Mouse (Mus musculus) heart, embryonic 16.5 days (tissue): ENCODE measurements around the gene Fam114a1. TPM values are rescaled to one million over a fixed set of nuclear protein-coding genes. Genes with fewer than 3 reads are reported as not detected.

Experiments used
- ATAC-seq: fragments of 200-750 bp; cut with Nextera tagmentation; replicated peaks from 2 replicates; pipeline ENCODE4 v1.8.0; 2017; ENCODE audit warnings: moderate number of reproducible peaks; ENCODE audit not compliant: insufficient read depth, low FRiP score; ENCODE audit errors: extremely low read depth
- H3K27ac ChIP-seq: fragments of 300-500 bp; sonication (generic); 2 replicates; pipeline ENCODE4 v1.5.1; 2014; ENCODE audit warnings: mild to moderate bottlenecking, low read length, control low read depth, moderate library complexity
- H3K27me3 ChIP-seq: fragments of 300-500 bp; sonication (generic); 2 replicates; pipeline ENCODE4 v1.6.1; 2014; ENCODE audit warnings: low read length, mixed read lengths; ENCODE audit not compliant: control insufficient read depth, insufficient read depth
- H3K36me3 ChIP-seq: fragments of 300-500 bp; sonication (generic); 2 replicates; pipeline ENCODE4 v1.6.1; 2014; ENCODE audit not compliant: control insufficient read depth, insufficient read depth
- H3K4me1 ChIP-seq: fragments of 300-500 bp; sonication (generic); 2 replicates; pipeline ENCODE4 v1.6.1; 2014; ENCODE audit warnings: low read length, mixed read lengths; ENCODE audit not compliant: control insufficient read depth, insufficient read depth
- H3K4me2 ChIP-seq: fragments of 300-500 bp; sonication (generic); 2 replicates; pipeline ENCODE4 v1.6.1; 2014; ENCODE audit warnings: low read depth, mild to moderate bottlenecking, control low read depth, low read length
- H3K4me3 ChIP-seq: fragments of 300-500 bp; sonication (generic); 2 replicates; pipeline ENCODE4 v1.5.1; 2014; ENCODE audit warnings: mild to moderate bottlenecking, control low read depth, low read length
- H3K9ac ChIP-seq: fragments of 300-500 bp; sonication (generic); 2 replicates; pipeline ENCODE4 v1.6.1; 2014; ENCODE audit warnings: low read length, control low read depth
- H3K9me3 ChIP-seq: fragments of 300-500 bp; sonication (generic); replicated peaks from 2 replicates; pipeline ENCODE4 v1.6.1; 2016; ENCODE audit warnings: low read length; ENCODE audit not compliant: control insufficient read depth
- WGBS: fragments of 180-500 bp; shearing (Covaris S2); extraction: QIAGEN DNeasy Blood & Tissue Kit; methylation state at CpG from one replicate; pipeline ENCODE4 v1.1.7; 2014; 5-methylcytosine and 5-hydroxymethylcytosine counted together
- polyA plus RNA-seq: library from polyadenylated mRNA; unstranded; fragments of >200 nt; fragmentation: Nextera tagmentation; extraction: Ambion mirVana; gene quantifications from 2 replicates; pipeline ENCODE4 v1.2.1, GENCODE M21; 2015

The Fam114a1 gene
- polyA plus RNA-seq, 1 experiment from 2014 or later: 36.4 TPM

- Histone ChIP-seq H3K27me3 (no peaks in the 10 kb centered on the region), H3K9me3 (no peaks in the 10 kb centered on the region), H3K4me2 (no peak overlapping the region), H3K36me3 (peaks cover 3% of the 10 kb centered on the region; the same call in 1 of the 2 replicates), H3K27ac (no peak overlapping the region), H3K9ac (no peak overlapping the region), H3K4me1 (peaks cover 5% of the 10 kb centered on the region; the same call in 1 of the 2 replicates), H3K4me3 (no peak overlapping the region)
- 62% methylated on average over 5 of the region's 5 CpGs for WGBS
- no peak for ATAC-seq
Observed at GRCm38 (mm10) chr5:65040463-65040862, 70.6 kb downstream of the Fam114a1 start.

- Histone ChIP-seq H3K27ac (no peak overlapping the region), H3K4me2 (no peak overlapping the region), H3K4me3 (no peak overlapping the region), H3K4me1 (peaks cover 5% of the 10 kb centered on the region; the same call in 1 of the 2 replicates), H3K9ac (no peak overlapping the region), H3K36me3 (no peaks in the 10 kb centered on the region), H3K9me3 (no peaks in the 10 kb centered on the region), H3K27me3 (no peaks in the 10 kb centered on the region)
- ATAC-seq: no peak
- WGBS: 71% methylated on average over 11 of the region's 11 CpGs
Observed at GRCm38 (mm10) chr5:65043407-65043895, 73.6 kb downstream of the Fam114a1 start.

GRCm38 (mm10) chr5:65045642-65046370 is 75.9 kb downstream of the Fam114a1 start:
- H3K9me3 ChIP-seq: no peaks in the 10 kb centered on the region
- ATAC-seq: no peak
- no peak overlapping the region for H3K27ac ChIP-seq
- WGBS: 78% methylated on average over 6 of the region's 6 CpGs
- no peak overlapping the region for H3K9ac ChIP-seq
- no peak overlapping the region for H3K4me3 ChIP-seq
- H3K36me3 ChIP-seq: no peaks in the 10 kb centered on the region
- H3K4me1 ChIP-seq: no peaks in the 10 kb centered on the region
- H3K27me3 ChIP-seq: no peaks in the 10 kb centered on the region
- H3K4me2 ChIP-seq: no peak overlapping the region

- WGBS: 66% methylated on average over 12 of the region's 12 CpGs
- no peaks in the 10 kb centered on the region for H3K4me1 ChIP-seq
- H3K4me2 ChIP-seq: no peak overlapping the region
- ATAC-seq: no peak
- no peak overlapping the region for H3K9ac ChIP-seq
- no peaks in the 10 kb centered on the region for H3K36me3 ChIP-seq
- no peak overlapping the region for H3K4me3 ChIP-seq
- H3K27ac ChIP-seq: no peak overlapping the region
- H3K27me3 ChIP-seq: no peaks in the 10 kb centered on the region
- H3K9me3 ChIP-seq: no peaks in the 10 kb centered on the region
Observed at GRCm38 (mm10) chr5:65046442-65047284, 76.8 kb downstream of the Fam114a1 start.

GRCm38 (mm10) chr5:65047285-65047855 is 77.5 kb downstream of the Fam114a1 start:
- Histone ChIP-seq H3K4me2 (no peak overlapping the region), H3K9me3 (no peaks in the 10 kb centered on the region), H3K9ac (no peak overlapping the region), H3K4me3 (no peak overlapping the region), H3K27ac (no peak overlapping the region), H3K27me3 (no peaks in the 10 kb centered on the region), H3K36me3 (no peaks in the 10 kb centered on the region), H3K4me1 (no peaks in the 10 kb centered on the region)
- ATAC-seq: no peak
- WGBS: 67% methylated on average over 12 of the region's 12 CpGs

GRCm38 (mm10) chr5:65049880-65050279 is 80.0 kb downstream of the Fam114a1 start:
- Histone ChIP-seq H3K27me3 (no peaks in the 10 kb centered on the region), H3K27ac (no peak overlapping the region), H3K9ac (no peak overlapping the region), H3K9me3 (no peaks in the 10 kb centered on the region), H3K36me3 (no peaks in the 10 kb centered on the region), H3K4me3 (no peak overlapping the region), H3K4me2 (no peak overlapping the region), H3K4me1 (no peaks in the 10 kb centered on the region)
- ATAC-seq: no peak
- 84% methylated on average over 5 of the region's 5 CpGs for WGBS

- no peaks in the 10 kb centered on the region for H3K27me3 ChIP-seq
- no peak overlapping the region for H3K9ac ChIP-seq
- no peaks in the 10 kb centered on the region for H3K9me3 ChIP-seq
- 74% methylated on average over 3 of the region's 3 CpGs for WGBS
- H3K4me2 ChIP-seq: no peak overlapping the region
- no peaks in the 10 kb centered on the region for H3K4me1 ChIP-seq
- H3K36me3 ChIP-seq: no peaks in the 10 kb centered on the region
- no peak overlapping the region for H3K27ac ChIP-seq
- no peak for ATAC-seq
- no peak overlapping the region for H3K4me3 ChIP-seq
Observed at GRCm38 (mm10) chr5:65051513-65051912, 81.6 kb downstream of the Fam114a1 start.

GRCm38 (mm10) chr5:65057596-65057995 is 87.7 kb downstream of the Fam114a1 start:
- H3K4me2 ChIP-seq: no peak overlapping the region
- H3K9ac ChIP-seq: no peak overlapping the region
- H3K4me3 ChIP-seq: no peak overlapping the region
- ATAC-seq: no peak
- no peaks in the 10 kb centered on the region for H3K36me3 ChIP-seq
- WGBS: 92% methylated on average over 6 of the region's 6 CpGs
- no peak overlapping the region for H3K27ac ChIP-seq
- no peaks in the 10 kb centered on the region for H3K9me3 ChIP-seq
- H3K27me3 ChIP-seq: no peaks in the 10 kb centered on the region
- H3K4me1 ChIP-seq: no peaks in the 10 kb centered on the region

GRCm38 (mm10) chr5:65059806-65060205 is 89.9 kb downstream of the Fam114a1 start:
- Histone ChIP-seq H3K4me3 (no peak overlapping the region), H3K9ac (no peak overlapping the region)
- 68% methylated on average over 2 of the region's 2 CpGs for WGBS

More at GRCm38 (mm10) chr5:65059806-65060205, 89.9 kb downstream of the Fam114a1 start:
- Histone ChIP-seq H3K4me2 (no peak overlapping the region), H3K36me3 (no peaks in the 10 kb centered on the region), H3K4me1 (no peaks in the 10 kb centered on the region), H3K27me3 (no peaks in the 10 kb centered on the region), H3K9me3 (no peaks in the 10 kb centered on the region), H3K27ac (no peak overlapping the region)
- no peak for ATAC-seq
